Mouse (Mus musculus): ENCODE measurements around the gene Gnas. TPM values are rescaled to one million over a fixed set of nuclear protein-coding genes. Genes with fewer than 3 reads are reported as not detected.

Gene Gnas
- polyA plus RNA-seq, 2 experiments, result 286 to 302 TPM

GRCm38 (mm10) chr2:174291029-174291661, 7.0 kb downstream of the Gnas start:
- Histone ChIP-seq H3K27me3 (ENCODE audit: control insufficient read depth, insufficient read depth, low read length) (peaks cover 19% of the 10 kb centered on the region), H3K4me1 (replicated peaks; ENCODE audit: control insufficient read depth in 2 of 2, insufficient read depth in 2 of 2, low read length in 1 of 2) (peaks cover 0 to 10% of the 10 kb centered on the region in 2 experiments; a peak in 2 of 4 replicates), H3K36me3 (replicated peaks; ENCODE audit: control insufficient read depth, insufficient read depth, low read depth) (peaks cover 3% of the 10 kb centered on the region), H3K4me3 (ENCODE audit: insufficient read depth in 1 of 2, low read depth in 2 of 2, low read length in 2 of 2) (no peak overlapping the region), H3K4me2 (ENCODE audit: low read depth) (0 out of 2 replicates have a peak overlapping the region, but pooled peaks have one; percentile 19), H3K9me3 (ENCODE audit: control insufficient read depth, low read length) (peaks cover under 1% of the 10 kb centered on the region), H3K27ac (no peak overlapping the region), H3K9ac (replicated peaks) (no peak overlapping the region)
- DNase-seq (ENCODE audit: low read depth in 3 of 3, low spot score in 3 of 3) (no peak), ATAC-seq (ENCODE audit: insufficient read depth) (no peak)
- 60% methylated on average over 8 of the region's 8 CpGs for WGBS (ENCODE audit: insufficient replicate concordance)
- no peak for TF ChIP-seq CTCF (IDR thresholded peaks at IDR 0.05; ENCODE audit: low read depth)
- no peak for TF ChIP-seq EP300 (IDR thresholded peaks at IDR 0.05; ENCODE audit: low read depth)

- 43% methylated on average over 2 of the region's 2 CpGs for WGBS (ENCODE audit: insufficient replicate concordance)
- Histone ChIP-seq H3K4me3 (ENCODE audit: insufficient read depth in 1 of 2, low read depth in 2 of 2, low read length in 2 of 2) (no peak overlapping the region), H3K36me3 (replicated peaks; ENCODE audit: control insufficient read depth, insufficient read depth, low read depth) (no peaks in the 10 kb centered on the region; the same call in 1 of the 2 replicates), H3K4me1 (replicated peaks; ENCODE audit: control insufficient read depth in 2 of 2, insufficient read depth in 2 of 2, low read length in 1 of 2) (peaks cover 0 to 10% of the 10 kb centered on the region in 2 experiments; a peak in 2 of 4 replicates), H3K27ac (no peak overlapping the region), H3K9me3 (ENCODE audit: control insufficient read depth, low read length) (no peaks in the 10 kb centered on the region; the same call in none of the 2 replicates), H3K4me2 (ENCODE audit: low read depth) (peak overlapping the region; percentile 19; the same call in 1 of the 2 replicates), H3K9ac (replicated peaks) (no peak overlapping the region), H3K27me3 (ENCODE audit: control insufficient read depth, insufficient read depth, low read length) (peaks cover 14% of the 10 kb centered on the region)
- TF ChIP-seq CTCF (IDR thresholded peaks at IDR 0.05; ENCODE audit: low read depth) (no peak), EP300 (IDR thresholded peaks at IDR 0.05; ENCODE audit: low read depth) (no peak)
- no peak for ATAC-seq (ENCODE audit: insufficient read depth)
- no peak for DNase-seq (ENCODE audit: low read depth in 3 of 3, low spot score in 3 of 3)
These were observed 7.5 kb downstream of the Gnas start for GRCm38 (mm10) chr2:174291662-174292030.

- H3K4me3 ChIP-seq (ENCODE audit: insufficient read depth in 1 of 2, low read depth in 2 of 2, low read length in 2 of 2), result peak overlapping the region; percentile 67 to 84
These were observed 10.3 kb downstream of the Gnas start for GRCm38 (mm10) chr2:174294457-174294856.

GRCm38 (mm10) chr2:174295175-174295899, 11.2 kb downstream of the Gnas start:
- peak overlapping the region; percentile 21 for H3K27ac ChIP-seq
- H3K36me3 ChIP-seq (replicated peaks; ENCODE audit: control insufficient read depth, insufficient read depth, low read depth), result no peaks in the 10 kb centered on the region
- ATAC-seq (ENCODE audit: insufficient read depth), result peak; percentile 81
- peak overlapping the region; percentile 73 for H3K9ac ChIP-seq (replicated peaks)
- peak overlapping the region; percentile 67 to 84 for H3K4me3 ChIP-seq (ENCODE audit: insufficient read depth in 1 of 2, low read depth in 2 of 2, low read length in 2 of 2)
- DNase-seq (ENCODE audit: low read depth in 3 of 3, low spot score in 3 of 3), result peak; percentile 77 to 79 (median 78)
- WGBS (ENCODE audit: insufficient replicate concordance), result 44% methylated on average over 36 of the region's 36 CpGs
- H3K4me1 ChIP-seq (replicated peaks; ENCODE audit: control insufficient read depth in 2 of 2, insufficient read depth in 2 of 2, low read length in 1 of 2), result peaks cover 0 to 10% of the 10 kb centered on the region in 2 experiments; a peak in 2 of 4 replicates
- TF ChIP-seq EP300 (IDR thresholded peaks at IDR 0.05; ENCODE audit: low read depth) (no peak), CTCF (IDR thresholded peaks at IDR 0.05; ENCODE audit: low read depth) (peak; percentile 33)
- H3K4me2 ChIP-seq (ENCODE audit: low read depth), result peak overlapping the region; percentile 84
- peaks cover 29% of the 10 kb centered on the region for H3K27me3 ChIP-seq (ENCODE audit: control insufficient read depth, insufficient read depth, low read length)
- no peaks in the 10 kb centered on the region; the same call in 1 of the 2 replicates for H3K9me3 ChIP-seq (ENCODE audit: control insufficient read depth, low read length)

More at GRCm38 (mm10) chr2:174294457-174294856, 10.3 kb downstream of the Gnas start:
- no peak for ATAC-seq (ENCODE audit: insufficient read depth)
- Histone ChIP-seq H3K9ac (replicated peaks) (peak overlapping the region; percentile 73), H3K4me2 (ENCODE audit: low read depth) (peak overlapping the region; percentile 84), H3K27ac (peak overlapping the region; percentile 45), H3K9me3 (ENCODE audit: control insufficient read depth, low read length) (no peaks in the 10 kb centered on the region; the same call in 1 of the 2 replicates), H3K36me3 (replicated peaks; ENCODE audit: control insufficient read depth, insufficient read depth, low read depth) (no peaks in the 10 kb centered on the region), H3K27me3 (ENCODE audit: control insufficient read depth, insufficient read depth, low read length) (peaks cover 20% of the 10 kb centered on the region), H3K4me1 (replicated peaks; ENCODE audit: control insufficient read depth in 2 of 2, insufficient read depth in 2 of 2, low read length in 1 of 2) (peaks cover 0 to 12% of the 10 kb centered on the region in 2 experiments; a peak in 2 of 4 replicates)
- 40% methylated on average over 8 of the region's 8 CpGs for WGBS (ENCODE audit: insufficient replicate concordance)
- no peak for DNase-seq (ENCODE audit: low read depth in 3 of 3, low spot score in 3 of 3)
- TF ChIP-seq EP300 (IDR thresholded peaks at IDR 0.05; ENCODE audit: low read depth) (no peak), CTCF (IDR thresholded peaks at IDR 0.05; ENCODE audit: low read depth) (no peak)
